Mouse (Mus musculus): ENCODE measurements around the gene Slc5a5. TPM values are rescaled to one million over a fixed set of nuclear protein-coding genes. Genes with fewer than 3 reads are reported as not detected.

Slc5a5 gene
- polyA plus RNA-seq, 1 experiment, result 0.13 TPM

GRCm38 (mm10) chr8:70863956-70864711 lies 28.4 kb downstream of the Slc5a5 start:
- peaks cover 68% of the 10 kb centered on the region for H3K4me1 ChIP-seq
- peak overlapping the region; percentile 94 for H3K4me3 ChIP-seq (replicated peaks)
- peaks cover 19% of the 10 kb centered on the region for H3K36me3 ChIP-seq (replicated peaks; ENCODE audit: low read length)
- peaks cover 53% of the 10 kb centered on the region for H3K27me3 ChIP-seq (replicated peaks)
- no peaks in the 10 kb centered on the region for H3K9me3 ChIP-seq
- TF ChIP-seq GATA1 (IDR thresholded peaks at IDR 0.05; ENCODE audit: borderline replicate concordance, low read length), result no peak
- TF ChIP-seq FLI1 (IDR thresholded peaks at IDR 0.05; ENCODE audit: low read length), result no peak

GRCm38 (mm10) chr8:70862824-70863641 lies 29.5 kb downstream of the Slc5a5 start, which contains the start of gene Kcnn1:
TSS of gene Kcnn1 (minus strand) at chr8:70863258.
- Histone ChIP-seq H3K27me3 (replicated peaks) (peaks cover 64% of the 10 kb centered on the region), H3K4me3 (replicated peaks) (peak within 1 kb of the TSS; percentile 94), H3K4me1 (peaks cover 68% of the 10 kb centered on the region), H3K36me3 (replicated peaks; ENCODE audit: low read length) (peaks cover 8% of the 10 kb centered on the region), H3K9me3 (no peaks in the 10 kb centered on the region)
- TF ChIP-seq GATA1 (IDR thresholded peaks at IDR 0.05; ENCODE audit: borderline replicate concordance, low read length), result no peak
- no peak for TF ChIP-seq FLI1 (IDR thresholded peaks at IDR 0.05; ENCODE audit: low read length)

- Histone ChIP-seq H3K4me1 (peaks cover 67% of the 10 kb centered on the region), H3K27me3 (replicated peaks) (peaks cover 88% of the 10 kb centered on the region), H3K36me3 (replicated peaks; ENCODE audit: low read length) (no peaks in the 10 kb centered on the region), H3K9me3 (no peaks in the 10 kb centered on the region), H3K4me3 (replicated peaks) (no peak overlapping the region)
- TF ChIP-seq GATA1 (IDR thresholded peaks at IDR 0.05; ENCODE audit: borderline replicate concordance, low read length), result no peak
- TF ChIP-seq FLI1 (IDR thresholded peaks at IDR 0.05; ENCODE audit: low read length), result no peak
These were observed 35.0 kb downstream of the Slc5a5 start for GRCm38 (mm10) chr8:70857516-70857915.

- peak overlapping the region; percentile 79 for H3K4me3 ChIP-seq (replicated peaks)
- H3K27me3 ChIP-seq (replicated peaks), result peaks cover 88% of the 10 kb centered on the region
- TF ChIP-seq GATA1 (IDR thresholded peaks at IDR 0.05; ENCODE audit: borderline replicate concordance, low read length), result no peak
- no peak for TF ChIP-seq FLI1 (IDR thresholded peaks at IDR 0.05; ENCODE audit: low read length)
- no peaks in the 10 kb centered on the region for H3K36me3 ChIP-seq (replicated peaks; ENCODE audit: low read length)
- peaks cover 60% of the 10 kb centered on the region for H3K4me1 ChIP-seq
- no peaks in the 10 kb centered on the region for H3K9me3 ChIP-seq
These were observed 35.9 kb downstream of the Slc5a5 start for GRCm38 (mm10) chr8:70856541-70857197.

GRCm38 (mm10) chr8:70856028-70856427 lies 36.5 kb downstream of the Slc5a5 start:
- no peak for TF ChIP-seq FLI1 (IDR thresholded peaks at IDR 0.05; ENCODE audit: low read length)
- no peak for TF ChIP-seq GATA1 (IDR thresholded peaks at IDR 0.05; ENCODE audit: borderline replicate concordance, low read length)
- Histone ChIP-seq H3K27me3 (replicated peaks) (peaks cover 89% of the 10 kb centered on the region), H3K36me3 (replicated peaks; ENCODE audit: low read length) (no peaks in the 10 kb centered on the region)

GRCm38 (mm10) chr8:70853863-70854262 lies 38.7 kb downstream of the Slc5a5 start:
- H3K4me1 ChIP-seq, result peaks cover 56% of the 10 kb centered on the region
- no peaks in the 10 kb centered on the region for H3K9me3 ChIP-seq
- no peak for TF ChIP-seq GATA1 (IDR thresholded peaks at IDR 0.05; ENCODE audit: borderline replicate concordance, low read length)
- no peak for TF ChIP-seq FLI1 (IDR thresholded peaks at IDR 0.05; ENCODE audit: low read length)
- peak overlapping the region; percentile 82 for H3K4me3 ChIP-seq (replicated peaks)
- H3K27me3 ChIP-seq (replicated peaks), result peaks cover 95% of the 10 kb centered on the region
- H3K36me3 ChIP-seq (replicated peaks; ENCODE audit: low read length), result no peaks in the 10 kb centered on the region

More at GRCm38 (mm10) chr8:70856028-70856427, 36.5 kb downstream of the Slc5a5 start:
- Histone ChIP-seq H3K9me3 (no peaks in the 10 kb centered on the region), H3K4me1 (peaks cover 59% of the 10 kb centered on the region), H3K4me3 (replicated peaks) (no peak overlapping the region)

GRCm38 (mm10) chr8:70852595-70853231 lies 39.8 kb downstream of the Slc5a5 start:
- H3K9me3 ChIP-seq, result no peaks in the 10 kb centered on the region
- peaks cover 95% of the 10 kb centered on the region for H3K27me3 ChIP-seq (replicated peaks)
- H3K4me1 ChIP-seq, result peaks cover 45% of the 10 kb centered on the region
- no peak overlapping the region for H3K4me3 ChIP-seq (replicated peaks)
- H3K36me3 ChIP-seq (replicated peaks; ENCODE audit: low read length), result no peaks in the 10 kb centered on the region
- no peak for TF ChIP-seq FLI1 (IDR thresholded peaks at IDR 0.05; ENCODE audit: low read length)
- TF ChIP-seq GATA1 (IDR thresholded peaks at IDR 0.05; ENCODE audit: borderline replicate concordance, low read length), result no peak

- Histone ChIP-seq H3K9me3 (no peaks in the 10 kb centered on the region), H3K27me3 (replicated peaks) (peaks cover 93% of the 10 kb centered on the region), H3K4me3 (replicated peaks) (no peak overlapping the region), H3K4me1 (peaks cover 39% of the 10 kb centered on the region), H3K36me3 (replicated peaks; ENCODE audit: low read length) (no peaks in the 10 kb centered on the region)
- TF ChIP-seq GATA1 (IDR thresholded peaks at IDR 0.05; ENCODE audit: borderline replicate concordance, low read length) (no peak), FLI1 (IDR thresholded peaks at IDR 0.05; ENCODE audit: low read length) (no peak)
These were observed 40.7 kb downstream of the Slc5a5 start for GRCm38 (mm10) chr8:70851837-70852236.

GRCm38 (mm10) chr8:70850947-70851346 lies 41.6 kb downstream of the Slc5a5 start:
- Histone ChIP-seq H3K9me3 (no peaks in the 10 kb centered on the region), H3K4me1 (peaks cover 35% of the 10 kb centered on the region), H3K4me3 (replicated peaks) (no peak overlapping the region), H3K36me3 (replicated peaks; ENCODE audit: low read length) (no peaks in the 10 kb centered on the region), H3K27me3 (replicated peaks) (peaks cover 93% of the 10 kb centered on the region)
- TF ChIP-seq GATA1 (IDR thresholded peaks at IDR 0.05; ENCODE audit: borderline replicate concordance, low read length) (no peak), FLI1 (IDR thresholded peaks at IDR 0.05; ENCODE audit: low read length) (no peak)
